Mouse (Mus musculus) brain, embryonic 14.5 days (tissue): ENCODE results near the gene Vmn1r49. TPM values are rescaled to one million over a fixed set of nuclear protein-coding genes. Genes with fewer than 3 reads are reported as not detected.
"Not testable (repeated sequence)": the region's sequence is repeated elsewhere in the genome, so short reads cannot be mapped to it uniquely, and the experiment has no call there.

Experiments
- DNase-seq: peaks from one replicate; pipeline ENCODE4 v3.0.0-alpha.2; 2011; ENCODE audit warnings: low read depth
- CTCF ChIP-seq: fragments of 200-500 bp; IDR thresholded peaks from 2 replicates; pipeline ENCODE4 v1.5.1; 2012; ENCODE audit warnings: inconsistent platforms, mild to moderate bottlenecking, moderate library complexity, borderline replicate concordance; ENCODE audit not compliant: insufficient read depth, insufficient read length; ENCODE audit errors: extremely low read depth
- POLR2A ChIP-seq: fragments of 200-500 bp; IDR thresholded peaks from 2 replicates; pipeline ENCODE4 v1.6.1; 2012; ENCODE audit warnings: mild to moderate bottlenecking, inconsistent platforms, borderline replicate concordance; ENCODE audit not compliant: poor library complexity, insufficient read depth, insufficient read length, severe bottlenecking; ENCODE audit errors: extremely low read depth
- polyA plus RNA-seq: library from polyadenylated mRNA; depleted of rRNA; stranded (reverse); fragments of >200 nt; gene quantifications from 2 replicates; pipeline ENCODE4 v1.2.3, GENCODE M21; 2012; rRNA removed

Gene Vmn1r49
- polyA plus RNA-seq: not detected in 2 replicates

- TF ChIP-seq POLR2A (no peak), CTCF (no peak)
These were observed at the start of gene Vmn1r49 for GRCm38 (mm10) chr6:90078406-90078805. Gene Vmn1r49, minus strand, starts transcription at chr6:90078506.

GRCm38 (mm10) chr6:90122296-90122695 is 44.0 kb upstream of the Vmn1r49 start, which contains the start of gene Vmn1r51:
Gene Vmn1r51, plus strand, starts transcription at chr6:90122596.
- DNase-seq: not testable (repeated sequence)

More at GRCm38 (mm10) chr6:90078406-90078805, at the start of gene Vmn1r49:
- no peak for DNase-seq

GRCm38 (mm10) chr6:90101130-90101529 is 22.8 kb upstream of the Vmn1r49 start, which contains the start of gene Vmn1r50:
Gene Vmn1r50, plus strand, starts transcription at chr6:90101430.
- TF ChIP-seq CTCF (no peak), POLR2A (no peak)
- DNase-seq: no peak

- TF ChIP-seq CTCF (no peak), POLR2A (no peak)
- no peak for DNase-seq
These were observed 22.3 kb upstream of the Vmn1r49 start for GRCm38 (mm10) chr6:90100566-90100965.

- not testable (repeated sequence) for DNase-seq
These were observed 41.6 kb downstream of the Vmn1r49 start, which contains the start of gene Vmn1r48 for GRCm38 (mm10) chr6:90036741-90037140. Gene Vmn1r48, minus strand, starts transcription at chr6:90036841.

Other genes starting within 250 kb of the Vmn1r49 start
- not detected in 2 replicates for gene Vmn1r42, start 202.1 kb downstream of the Vmn1r49 start, polyA plus RNA-seq
- not detected in 2 replicates for gene Vmn1r43, start 202.1 kb downstream of the Vmn1r49 start, polyA plus RNA-seq
- gene Vmn1r44, start 194.8 kb downstream of the Vmn1r49 start, polyA plus RNA-seq: not detected in 2 replicates
- not detected in 2 replicates for gene Vmn1r45, start 137.9 kb downstream of the Vmn1r49 start, polyA plus RNA-seq
- not detected in 2 replicates for gene Vmn1r46, start 109.2 kb downstream of the Vmn1r49 start, polyA plus RNA-seq
- gene Vmn1r47, start 62.4 kb downstream of the Vmn1r49 start, polyA plus RNA-seq: not detected in 2 replicates
- not detected in 2 replicates for gene Vmn1r48, start 41.7 kb downstream of the Vmn1r49 start, polyA plus RNA-seq
- not detected in 2 replicates for gene Vmn1r50, start 22.9 kb upstream of the Vmn1r49 start, polyA plus RNA-seq
- gene Vmn1r51, start 44.1 kb upstream of the Vmn1r49 start, polyA plus RNA-seq: not detected in 2 replicates
- not detected in 2 replicates for gene Vmn1r52, start 96.3 kb upstream of the Vmn1r49 start, polyA plus RNA-seq
- not detected in 2 replicates for gene V1ra8, start 124.3 kb upstream of the Vmn1r49 start, polyA plus RNA-seq
- 0.12 TPM in 1 of 2 replicates, not detected in the other for gene Vmn1r53, start 145.9 kb upstream of the Vmn1r49 start, polyA plus RNA-seq
- gene Vmn1r54, start 167.8 kb upstream of the Vmn1r49 start, polyA plus RNA-seq: not detected in 2 replicates
- not detected in 2 replicates for gene BC048671, start 222.7 kb upstream of the Vmn1r49 start, polyA plus RNA-seq
- gene Chst13, start 246.7 kb upstream of the Vmn1r49 start, polyA plus RNA-seq: 0.06 and 0.34 TPM in 2 replicates